Mouse (Mus musculus): Measurements from ENCODE around the gene Zbtb38. TPM values are rescaled to one million over a fixed set of nuclear protein-coding genes. Genes with fewer than 3 reads are reported as not detected.
A peak's percentile ranks its signal among the peaks of the same experiment; 100 is the strongest.

Zbtb38 gene
- total and polyA plus RNA-seq, 2 experiments from 2014 or later: 38.7 to 46.5 TPM

- Histone ChIP-seq H3K4me1 (ENCODE audit: insufficient read depth, low read length) (no peaks in the 10 kb centered on the region), H3K27ac (no peak overlapping the region), H3K9me3 (ENCODE audit: low read length) (no peaks in the 10 kb centered on the region), H3K4me2 (ENCODE audit: low read depth, low read length) (no peak overlapping the region), H3K36me3 (ENCODE audit: insufficient read depth, low read length) (no peaks in the 10 kb centered on the region), H3K4me3 (ENCODE audit: low read length) (no peak overlapping the region), H3K27me3 (ENCODE audit: insufficient read depth, low read length) (no peaks in the 10 kb centered on the region), H3K9ac (replicated peaks; ENCODE audit: low read length) (no peak overlapping the region)
- peak; percentile 81 for DNase-seq (ENCODE audit: low spot score)
- TF ChIP-seq CTCF (IDR thresholded peaks at IDR 0.05; ENCODE audit: low read depth): peak; percentile 85
- ATAC-seq: peak; percentile 63; the same call in 1 of the 2 replicates
- 44% methylated on average over 5 of the region's 5 CpGs for WGBS
Measured at GRCm38 (mm10) chr9:96668628-96669027, 84.0 kb downstream of the Zbtb38 start.

GRCm38 (mm10) chr9:96660510-96661244, 92.0 kb downstream of the Zbtb38 start:
- WGBS: 39% methylated on average over 10 of the region's 10 CpGs
- no peak for TF ChIP-seq CTCF (IDR thresholded peaks at IDR 0.05; ENCODE audit: low read depth)
- peak; percentile 97 for ATAC-seq

GRCm38 (mm10) chr9:96659801-96660200, 92.8 kb downstream of the Zbtb38 start:
- H3K4me1 ChIP-seq (ENCODE audit: insufficient read depth, low read length): no peaks in the 10 kb centered on the region
- no peak for ATAC-seq
- H3K27me3 ChIP-seq (ENCODE audit: insufficient read depth, low read length): no peaks in the 10 kb centered on the region
- no peak overlapping the region for H3K9ac ChIP-seq (replicated peaks; ENCODE audit: low read length)
- no peaks in the 10 kb centered on the region for H3K36me3 ChIP-seq (ENCODE audit: insufficient read depth, low read length)
- no peak overlapping the region for H3K4me3 ChIP-seq (ENCODE audit: low read length)
- no peak overlapping the region for H3K4me2 ChIP-seq (ENCODE audit: low read depth, low read length)
- no peak for DNase-seq (ENCODE audit: low spot score)
- WGBS: 78% methylated on average over 2 of the region's 2 CpGs
- no peak for TF ChIP-seq CTCF (IDR thresholded peaks at IDR 0.05; ENCODE audit: low read depth)
- no peaks in the 10 kb centered on the region for H3K9me3 ChIP-seq (ENCODE audit: low read length)
- H3K27ac ChIP-seq: peak overlapping the region; percentile 49; the same call in 1 of the 2 replicates

More at GRCm38 (mm10) chr9:96660510-96661244, 92.0 kb downstream of the Zbtb38 start:
- no peaks in the 10 kb centered on the region for H3K9me3 ChIP-seq (ENCODE audit: low read length)
- no peak overlapping the region for H3K4me3 ChIP-seq (ENCODE audit: low read length)
- no peaks in the 10 kb centered on the region for H3K36me3 ChIP-seq (ENCODE audit: insufficient read depth, low read length)
- DNase-seq (ENCODE audit: low spot score): peak; percentile 75
- no peak overlapping the region for H3K9ac ChIP-seq (replicated peaks; ENCODE audit: low read length)
- H3K4me2 ChIP-seq (ENCODE audit: low read depth, low read length): no peak overlapping the region
- H3K4me1 ChIP-seq (ENCODE audit: insufficient read depth, low read length): no peaks in the 10 kb centered on the region
- peak overlapping the region; percentile 54; the same call in 1 of the 2 replicates for H3K27ac ChIP-seq
- H3K27me3 ChIP-seq (ENCODE audit: insufficient read depth, low read length): no peaks in the 10 kb centered on the region

- Histone ChIP-seq H3K9me3 (ENCODE audit: low read length) (no peaks in the 10 kb centered on the region), H3K4me2 (ENCODE audit: low read depth, low read length) (no peak overlapping the region), H3K9ac (replicated peaks; ENCODE audit: low read length) (no peak overlapping the region), H3K36me3 (ENCODE audit: insufficient read depth, low read length) (no peaks in the 10 kb centered on the region), H3K4me1 (ENCODE audit: insufficient read depth, low read length) (no peaks in the 10 kb centered on the region), H3K4me3 (ENCODE audit: low read length) (no peak overlapping the region), H3K27me3 (ENCODE audit: insufficient read depth, low read length) (no peaks in the 10 kb centered on the region), H3K27ac (no peak overlapping the region)
- DNase-seq (ENCODE audit: low spot score) (no peak), ATAC-seq (no peak)
- TF ChIP-seq CTCF (IDR thresholded peaks at IDR 0.05; ENCODE audit: low read depth): no peak
- WGBS: 76% methylated on average over 4 of the region's 4 CpGs
Measured at GRCm38 (mm10) chr9:96653538-96653937, 99.1 kb downstream of the Zbtb38 start.

GRCm38 (mm10) chr9:96652763-96653162, 99.9 kb downstream of the Zbtb38 start:
- no peak for ATAC-seq
- Histone ChIP-seq H3K9ac (replicated peaks; ENCODE audit: low read length) (no peak overlapping the region), H3K36me3 (ENCODE audit: insufficient read depth, low read length) (no peaks in the 10 kb centered on the region), H3K4me1 (ENCODE audit: insufficient read depth, low read length) (no peaks in the 10 kb centered on the region), H3K4me3 (ENCODE audit: low read length) (no peak overlapping the region), H3K27ac (no peak overlapping the region), H3K27me3 (ENCODE audit: insufficient read depth, low read length) (no peaks in the 10 kb centered on the region), H3K4me2 (ENCODE audit: low read depth, low read length) (no peak overlapping the region), H3K9me3 (ENCODE audit: low read length) (no peaks in the 10 kb centered on the region)
- 62% methylated on average over 6 of the region's 6 CpGs for WGBS
- peak; percentile 27 for DNase-seq (ENCODE audit: low spot score)
- TF ChIP-seq CTCF (IDR thresholded peaks at IDR 0.05; ENCODE audit: low read depth): peak; percentile 42

GRCm38 (mm10) chr9:96650807-96651206, 101.8 kb downstream of the Zbtb38 start:
- WGBS: 89% methylated on average over 7 of the region's 7 CpGs
- TF ChIP-seq CTCF (IDR thresholded peaks at IDR 0.05; ENCODE audit: low read depth): no peak
- ATAC-seq (no peak), DNase-seq (ENCODE audit: low spot score) (no peak)
- Histone ChIP-seq H3K9ac (replicated peaks; ENCODE audit: low read length) (no peak overlapping the region), H3K9me3 (ENCODE audit: low read length) (no peaks in the 10 kb centered on the region), H3K4me1 (ENCODE audit: insufficient read depth, low read length) (no peaks in the 10 kb centered on the region), H3K27me3 (ENCODE audit: insufficient read depth, low read length) (no peaks in the 10 kb centered on the region), H3K4me2 (ENCODE audit: low read depth, low read length) (no peak overlapping the region), H3K4me3 (ENCODE audit: low read length) (no peak overlapping the region), H3K36me3 (ENCODE audit: insufficient read depth, low read length) (no peaks in the 10 kb centered on the region), H3K27ac (no peak overlapping the region)

GRCm38 (mm10) chr9:96649924-96650323, 102.7 kb downstream of the Zbtb38 start:
- 69% methylated on average over 9 of the region's 9 CpGs for WGBS

More at GRCm38 (mm10) chr9:96649924-96650323, 102.7 kb downstream of the Zbtb38 start:
- Histone ChIP-seq H3K27ac (no peak overlapping the region), H3K9ac (replicated peaks; ENCODE audit: low read length) (no peak overlapping the region), H3K9me3 (ENCODE audit: low read length) (no peaks in the 10 kb centered on the region), H3K4me2 (ENCODE audit: low read depth, low read length) (no peak overlapping the region), H3K4me1 (ENCODE audit: insufficient read depth, low read length) (no peaks in the 10 kb centered on the region), H3K4me3 (ENCODE audit: low read length) (no peak overlapping the region), H3K27me3 (ENCODE audit: insufficient read depth, low read length) (no peaks in the 10 kb centered on the region), H3K36me3 (ENCODE audit: insufficient read depth, low read length) (no peaks in the 10 kb centered on the region)
- ATAC-seq: no peak
- no peak for DNase-seq (ENCODE audit: low spot score)
- TF ChIP-seq CTCF (IDR thresholded peaks at IDR 0.05; ENCODE audit: low read depth): no peak
